Mouse (Mus musculus) right cerebral cortex, postnatal 4 days (tissue): Measurements from ENCODE around the gene Rtp3.
A peak's percentile ranks its signal among the peaks of the same experiment; 100 is the strongest.

ENCODE experiments used
- DNase-seq: peaks from one replicate; pipeline ENCODE4 v3.0.0-alpha.2; 2022

Gene Rtp3

GRCm38 (mm10) chr9:110965910-110966231 lies 24.5 kb downstream of the Rtp3 start:
- DNase-seq, result no peak

GRCm38 (mm10) chr9:110965062-110965909 lies 25.1 kb downstream of the Rtp3 start:
- DNase-seq, result no peak

- DNase-seq, result no peak
These were observed 26.7 kb downstream of the Rtp3 start for GRCm38 (mm10) chr9:110963566-110964115.

GRCm38 (mm10) chr9:110961386-110961785 lies 29.0 kb downstream of the Rtp3 start:
- no peak for DNase-seq

- DNase-seq, result no peak
These were observed 29.9 kb downstream of the Rtp3 start for GRCm38 (mm10) chr9:110960230-110961149.

- no peak for DNase-seq
These were observed 30.7 kb downstream of the Rtp3 start for GRCm38 (mm10) chr9:110959669-110960068.

- no peak for DNase-seq
These were observed 34.4 kb downstream of the Rtp3 start for GRCm38 (mm10) chr9:110955962-110956361.

- no peak for DNase-seq
These were observed 35.5 kb downstream of the Rtp3 start for GRCm38 (mm10) chr9:110954681-110955445.

- DNase-seq, result peak; percentile 86
These were observed 36.6 kb downstream of the Rtp3 start for GRCm38 (mm10) chr9:110953550-110954461.

GRCm38 (mm10) chr9:110952931-110953549 lies 37.3 kb downstream of the Rtp3 start:
- no peak for DNase-seq

GRCm38 (mm10) chr9:110952398-110952797 lies 38.0 kb downstream of the Rtp3 start:
- no peak for DNase-seq

GRCm38 (mm10) chr9:110951866-110952265 lies 38.5 kb downstream of the Rtp3 start:
- DNase-seq, result no peak

- DNase-seq, result no peak
These were observed 39.0 kb downstream of the Rtp3 start, which contains the start of gene Lrrc2 for GRCm38 (mm10) chr9:110951397-110951796. Lrrc2 (plus strand) TSS chr9:110951545.

GRCm38 (mm10) chr9:110950109-110950508 lies 40.3 kb downstream of the Rtp3 start:
- DNase-seq, result no peak

- no peak for DNase-seq
These were observed 41.5 kb downstream of the Rtp3 start for GRCm38 (mm10) chr9:110948813-110949310.

- DNase-seq, result no peak
These were observed 42.5 kb downstream of the Rtp3 start for GRCm38 (mm10) chr9:110947900-110948299.

GRCm38 (mm10) chr9:110947261-110947661 lies 43.1 kb downstream of the Rtp3 start:
- DNase-seq, result no peak

- no peak for DNase-seq
These were observed 43.8 kb downstream of the Rtp3 start for GRCm38 (mm10) chr9:110946548-110947044.

GRCm38 (mm10) chr9:110945926-110946325 lies 44.5 kb downstream of the Rtp3 start, which contains the start of gene Tdgf1:
Tdgf1 (minus strand) TSS chr9:110946158.
- no peak for DNase-seq

- DNase-seq, result no peak
These were observed 45.0 kb downstream of the Rtp3 start for GRCm38 (mm10) chr9:110945343-110945742.

GRCm38 (mm10) chr9:110944265-110944664 lies 46.1 kb downstream of the Rtp3 start:
- DNase-seq, result peak; percentile 30
